Mouse (Mus musculus) embryonic fibroblast, embryonic 13.5 days (primary cell): ENCODE data around the gene Fhit. TPM values are rescaled to one million over a fixed set of nuclear protein-coding genes. Genes with fewer than 3 reads are reported as not detected.

Experiments used
- H3K27ac ChIP-seq: 2 replicates; pipeline ENCODE4 v1.5.1; 2012; ENCODE audit warnings: low read length, control low read depth, inconsistent platforms; ENCODE audit not compliant: insufficient read depth
- H3K4me1 ChIP-seq: 2 replicates; pipeline ENCODE4 v1.6.1; 2011; ENCODE audit warnings: low read length; ENCODE audit not compliant: control insufficient read depth, insufficient read depth
- H3K4me3 ChIP-seq: 2 replicates; pipeline ENCODE4 v1.5.1; 2011; ENCODE audit warnings: mild to moderate bottlenecking, control low read depth, low read length; ENCODE audit not compliant: insufficient read depth
- CTCF ChIP-seq: IDR thresholded peaks from 2 replicates; pipeline ENCODE4 v1.5.1; 2011; ENCODE audit warnings: mild to moderate bottlenecking, control low read depth, low read length, moderate library complexity, borderline replicate concordance; ENCODE audit not compliant: insufficient read depth
- POLR2A ChIP-seq: IDR thresholded peaks from 2 replicates; pipeline ENCODE4 v1.6.1; 2011; ENCODE audit warnings: low read depth, mild to moderate bottlenecking, control low read depth, low read length, moderate library complexity
- polyA plus RNA-seq: library from polyadenylated mRNA; stranded (reverse); fragments of >200 nt; gene quantifications from 2 replicates; pipeline ENCODE4 v1.2.4, GENCODE M21; 2011; ENCODE audit warnings: low read depth; ENCODE audit not compliant: missing spikeins, insufficient read length

The Fhit gene
- polyA plus RNA-seq, 1 experiment = 1.4 TPM

- Histone ChIP-seq H3K4me1 (no peaks in the 10 kb centered on the region), H3K4me3 (no peak overlapping the region), H3K27ac (no peak overlapping the region)
- TF ChIP-seq CTCF = no peak
- no peak for TF ChIP-seq POLR2A
These were observed 514.0 kb downstream of the Fhit start for GRCm38 (mm10) chr14:10647832-10648231.

- Histone ChIP-seq H3K27ac (no peak overlapping the region), H3K4me1 (no peaks in the 10 kb centered on the region; the same call in 1 of the 2 replicates), H3K4me3 (no peak overlapping the region)
- no peak for TF ChIP-seq CTCF
- TF ChIP-seq POLR2A = no peak
These were observed 530.1 kb downstream of the Fhit start for GRCm38 (mm10) chr14:10631783-10632182.

- Histone ChIP-seq H3K4me3 (no peak overlapping the region), H3K4me1 (no peaks in the 10 kb centered on the region; the same call in 1 of the 2 replicates), H3K27ac (no peak overlapping the region)
- TF ChIP-seq POLR2A (no peak), CTCF (no peak)
These were observed 530.9 kb downstream of the Fhit start for GRCm38 (mm10) chr14:10630831-10631360.

- Histone ChIP-seq H3K4me1 (no peaks in the 10 kb centered on the region), H3K4me3 (no peak overlapping the region), H3K27ac (no peak overlapping the region)
- no peak for TF ChIP-seq CTCF
- no peak for TF ChIP-seq POLR2A
These were observed 568.4 kb downstream of the Fhit start for GRCm38 (mm10) chr14:10593467-10593866.

GRCm38 (mm10) chr14:10568937-10569552, 592.8 kb downstream of the Fhit start:
- Histone ChIP-seq H3K4me1 (no peaks in the 10 kb centered on the region), H3K4me3 (no peak overlapping the region), H3K27ac (no peak overlapping the region)
- TF ChIP-seq POLR2A = no peak
- TF ChIP-seq CTCF = no peak

- H3K27ac ChIP-seq = no peak overlapping the region
- H3K4me3 ChIP-seq = no peak overlapping the region
- TF ChIP-seq CTCF (no peak), POLR2A (no peak)
- no peaks in the 10 kb centered on the region for H3K4me1 ChIP-seq
These were observed 594.1 kb downstream of the Fhit start for GRCm38 (mm10) chr14:10567771-10568170.

- TF ChIP-seq POLR2A = no peak
- no peak for TF ChIP-seq CTCF
- 0 out of 2 replicates have a peak, but pooled peaks cover 2% of the 10 kb centered on the region for H3K4me1 ChIP-seq
- no peak overlapping the region for H3K27ac ChIP-seq
- no peak overlapping the region for H3K4me3 ChIP-seq
These were observed 607.1 kb downstream of the Fhit start for GRCm38 (mm10) chr14:10554755-10555154.

- TF ChIP-seq POLR2A = no peak
- TF ChIP-seq CTCF = no peak
- no peak overlapping the region for H3K4me3 ChIP-seq
- H3K4me1 ChIP-seq = no peaks in the 10 kb centered on the region; the same call in 1 of the 2 replicates
- no peak overlapping the region for H3K27ac ChIP-seq
These were observed 613.2 kb downstream of the Fhit start for GRCm38 (mm10) chr14:10548632-10549031.

GRCm38 (mm10) chr14:10545916-10546315, 615.9 kb downstream of the Fhit start:
- Histone ChIP-seq H3K4me3 (no peak overlapping the region), H3K4me1 (no peaks in the 10 kb centered on the region; the same call in 1 of the 2 replicates), H3K27ac (no peak overlapping the region)
- TF ChIP-seq POLR2A (no peak), CTCF (no peak)

GRCm38 (mm10) chr14:10534862-10535261, 627.0 kb downstream of the Fhit start:
- Histone ChIP-seq H3K4me1 (no peaks in the 10 kb centered on the region), H3K4me3 (no peak overlapping the region), H3K27ac (no peak overlapping the region)
- no peak for TF ChIP-seq POLR2A
- TF ChIP-seq CTCF = no peak
